Mouse (Mus musculus): ENCODE results near the gene Ttll13.

Gene Ttll13

GRCm38 (mm10) chr7:80267764-80268163 lies 21.6 kb downstream of the Ttll13 start:
- no peak for DNase-seq (ENCODE audit: extremely low spot score, low spot score)

- peak; percentile 95 for DNase-seq (ENCODE audit: extremely low spot score, low spot score)
Measured at GRCm38 (mm10) chr7:80268897-80269750, 22.9 kb downstream of the Ttll13 start, which contains the start of gene Vps33b. TSS of gene Vps33b (plus strand) at chr7:80269649.

DNA sequence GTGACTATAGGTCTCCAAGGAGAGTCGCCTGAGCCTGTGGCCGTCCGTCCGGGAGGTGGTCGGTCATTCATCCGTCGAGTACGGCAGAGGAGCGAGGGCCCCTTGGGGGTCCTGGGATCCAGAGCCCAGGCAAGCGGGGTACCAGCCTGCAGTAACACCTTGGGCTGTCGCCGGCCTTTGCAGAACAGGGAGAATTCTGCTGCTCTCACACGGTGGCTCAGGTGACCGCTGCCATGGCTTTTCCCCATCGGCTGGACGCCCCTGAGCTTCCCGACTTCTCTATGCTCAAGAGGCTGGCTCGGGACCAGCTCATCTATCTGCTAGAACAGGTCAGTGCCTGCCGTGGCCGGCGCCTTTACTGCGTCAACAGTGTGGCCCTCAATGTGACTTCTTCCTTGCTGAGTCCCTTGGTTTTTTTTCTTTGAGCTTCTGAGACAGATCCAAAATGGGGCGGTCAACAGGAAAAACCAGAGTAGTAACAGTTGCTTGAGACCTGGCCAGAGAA lies 23.6 kb downstream of the Ttll13 start:
- DNase-seq (ENCODE audit: extremely low spot score, low spot score), result no peak

- DNase-seq (ENCODE audit: extremely low spot score, low spot score), result no peak
Measured at GRCm38 (mm10) chr7:80273456-80273855, 27.3 kb downstream of the Ttll13 start.

GRCm38 (mm10) chr7:80276374-80276773 lies 30.2 kb downstream of the Ttll13 start:
- DNase-seq (ENCODE audit: extremely low spot score, low spot score), result no peak

DNA sequence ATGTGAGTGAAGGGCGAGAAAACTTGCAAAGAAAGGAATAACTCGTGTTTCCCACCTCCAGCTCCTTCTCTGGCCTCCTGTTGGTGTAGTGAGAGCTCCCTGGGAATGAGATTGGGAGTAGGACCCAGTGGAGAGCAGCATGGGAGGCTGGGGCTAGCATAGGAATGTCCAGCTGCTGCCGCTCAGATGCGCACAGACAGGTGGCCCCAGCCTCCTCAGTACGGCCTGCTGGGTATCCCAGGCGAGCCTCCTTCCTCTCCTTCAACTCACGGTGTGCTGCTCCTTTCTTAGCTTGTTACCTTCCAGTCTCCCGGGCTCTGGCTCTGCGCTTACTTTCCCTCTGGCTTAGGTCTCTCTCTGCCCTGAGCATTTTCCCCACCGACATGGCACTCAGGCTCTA lies 33.9 kb downstream of the Ttll13 start:
- DNase-seq (ENCODE audit: extremely low spot score, low spot score), result no peak

DNA sequence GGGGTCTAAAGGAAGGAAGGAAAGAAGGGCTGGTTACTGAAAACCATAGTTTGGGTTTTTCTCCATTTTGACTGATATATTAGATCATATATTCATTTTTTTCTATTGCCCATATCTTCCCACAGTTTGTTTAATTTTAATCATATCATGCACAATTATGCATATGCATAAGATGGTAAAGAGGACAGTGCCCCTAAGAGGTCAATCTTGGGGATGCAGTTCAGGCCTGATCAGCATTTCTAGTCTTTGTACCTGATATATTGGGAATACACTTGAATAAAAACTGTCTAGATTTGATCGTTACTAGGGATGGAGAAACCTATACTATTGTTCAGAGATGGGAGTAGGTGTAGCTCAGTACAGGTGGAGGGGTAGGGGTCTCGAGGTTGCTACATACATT lies 34.8 kb downstream of the Ttll13 start:
- no peak for DNase-seq (ENCODE audit: extremely low spot score, low spot score)

GRCm38 (mm10) chr7:80281646-80282045 lies 35.5 kb downstream of the Ttll13 start:
- no peak for DNase-seq (ENCODE audit: extremely low spot score, low spot score)

DNA sequence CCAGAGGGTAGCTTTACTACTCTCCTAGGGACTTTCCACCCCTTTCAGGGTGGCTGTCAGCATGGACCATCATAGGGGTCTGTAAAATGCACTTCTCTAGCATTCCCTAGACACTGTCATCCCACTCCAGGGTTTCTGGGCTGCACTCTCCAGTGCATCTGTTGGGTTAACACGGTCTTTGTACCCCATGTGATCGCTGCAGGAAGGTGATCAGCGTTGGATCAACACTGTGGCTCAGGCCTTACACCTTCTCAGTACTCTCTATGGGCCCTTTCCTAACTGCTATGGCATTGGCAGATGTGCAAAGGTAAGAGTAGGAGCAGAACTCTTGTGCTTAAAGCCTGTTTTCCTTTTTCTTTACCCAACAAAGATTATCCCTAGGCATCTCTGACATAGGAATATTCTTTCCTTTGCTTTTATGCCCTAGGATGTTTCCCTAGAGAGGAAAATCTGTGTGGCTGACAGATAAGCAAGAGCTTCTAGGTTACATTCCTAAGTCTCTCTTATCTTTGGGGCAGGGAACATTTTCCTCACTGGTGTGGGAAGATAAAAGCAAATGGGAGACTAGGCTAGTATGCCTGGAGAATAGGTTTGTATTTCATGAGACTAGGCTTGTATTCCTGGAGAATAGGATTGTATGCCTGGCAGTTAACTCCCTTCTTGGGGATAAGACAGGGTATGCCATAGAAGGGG lies 37.2 kb downstream of the Ttll13 start:
- DNase-seq (ENCODE audit: extremely low spot score, low spot score), result no peak

- DNase-seq (ENCODE audit: extremely low spot score, low spot score), result no peak
Measured at GRCm38 (mm10) chr7:80284391-80284790, 38.2 kb downstream of the Ttll13 start.

DNA sequence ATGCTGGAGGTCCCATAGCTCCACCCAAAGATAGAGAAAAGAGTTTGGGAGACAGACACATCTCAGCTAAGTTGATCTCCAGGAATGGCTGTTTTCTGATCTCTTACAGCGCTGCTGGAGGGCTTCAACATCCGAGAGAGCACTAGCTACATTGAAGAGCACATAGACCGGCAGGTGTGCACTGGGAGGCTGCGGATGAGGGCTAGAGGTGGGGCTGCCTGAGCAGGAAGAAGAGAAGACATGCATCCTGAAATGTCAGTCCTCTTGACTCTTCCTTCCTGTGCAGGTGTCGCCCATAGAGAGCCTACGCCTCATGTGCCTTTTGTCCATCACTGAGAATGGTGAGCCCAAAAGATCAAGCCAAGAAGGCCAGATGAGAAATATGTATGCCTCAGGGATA lies 39.5 kb downstream of the Ttll13 start:
- no peak for DNase-seq (ENCODE audit: extremely low spot score, low spot score)

GRCm38 (mm10) chr7:80287736-80288135 lies 41.6 kb downstream of the Ttll13 start:
- no peak for DNase-seq (ENCODE audit: extremely low spot score, low spot score)

GRCm38 (mm10) chr7:80294062-80294763 lies 48.0 kb downstream of the Ttll13 start, which contains the start of gene Prc1:
TSS of gene Prc1 (plus strand) at chr7:80294450.
- DNase-seq (ENCODE audit: extremely low spot score, low spot score), result peak; percentile 100

DNA sequence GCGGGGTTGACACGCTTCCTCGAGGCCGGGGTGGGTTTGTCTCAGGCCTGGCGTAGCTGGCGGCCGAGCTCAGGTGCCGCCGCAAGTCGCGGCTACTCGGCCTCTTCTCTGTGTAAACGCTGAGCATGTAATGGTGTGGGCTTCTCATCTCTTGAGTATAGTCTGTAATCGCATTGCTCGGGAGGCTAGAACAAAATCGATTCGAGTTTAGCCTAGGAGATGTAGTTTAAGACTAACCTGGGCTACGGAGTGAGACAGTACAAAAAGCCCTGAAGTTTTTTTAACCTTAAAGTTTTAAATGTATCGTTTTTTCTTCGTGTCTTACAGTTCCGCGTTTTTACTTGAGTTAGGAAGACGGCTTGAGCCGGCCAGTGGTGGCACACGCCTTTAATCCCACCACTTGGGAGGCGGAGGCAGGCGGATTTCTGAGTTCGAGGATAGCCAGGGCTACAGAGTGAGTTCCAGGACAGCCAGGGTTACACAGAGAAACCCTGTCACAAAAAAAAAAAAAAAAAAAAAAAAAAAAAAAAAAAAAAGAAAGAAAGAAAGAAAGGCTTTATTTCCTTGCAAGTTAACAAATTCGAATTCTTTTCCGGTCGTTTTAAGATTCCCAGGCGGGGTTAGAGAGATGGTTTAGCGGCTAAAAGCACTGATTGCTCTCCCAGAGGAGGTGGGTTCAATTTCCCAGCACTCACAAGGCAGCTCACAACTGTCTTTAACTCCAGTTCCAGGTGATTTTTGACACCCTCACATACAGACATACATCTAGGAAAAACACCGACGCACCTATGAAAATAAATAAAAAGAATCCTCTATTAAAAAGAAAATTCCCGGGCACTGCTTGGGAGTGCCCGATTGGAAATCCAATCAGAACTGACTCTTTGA lies 48.8 kb downstream of the Ttll13 start:
- no peak for DNase-seq (ENCODE audit: extremely low spot score, low spot score)

DNA sequence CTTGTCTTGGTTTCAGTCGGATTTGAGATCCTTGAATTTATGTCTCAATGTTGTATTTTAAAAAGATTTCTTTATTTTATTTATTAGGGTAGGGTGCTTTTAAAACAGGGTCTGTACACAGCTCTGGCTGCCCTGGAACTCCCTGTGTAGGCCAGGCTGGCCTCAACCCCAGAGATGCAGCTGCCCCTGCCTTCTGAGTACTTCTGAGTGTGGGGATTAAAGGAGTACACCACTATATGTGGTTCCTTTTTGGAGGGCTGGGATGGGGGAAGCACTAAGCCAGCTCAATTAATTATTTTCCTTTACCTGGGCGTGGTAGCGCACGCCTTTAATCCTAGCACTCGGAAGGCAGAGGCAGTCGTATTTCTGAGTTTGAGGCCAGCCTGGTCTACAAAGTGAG lies 50.3 kb downstream of the Ttll13 start:
- DNase-seq (ENCODE audit: extremely low spot score, low spot score), result no peak

DNA sequence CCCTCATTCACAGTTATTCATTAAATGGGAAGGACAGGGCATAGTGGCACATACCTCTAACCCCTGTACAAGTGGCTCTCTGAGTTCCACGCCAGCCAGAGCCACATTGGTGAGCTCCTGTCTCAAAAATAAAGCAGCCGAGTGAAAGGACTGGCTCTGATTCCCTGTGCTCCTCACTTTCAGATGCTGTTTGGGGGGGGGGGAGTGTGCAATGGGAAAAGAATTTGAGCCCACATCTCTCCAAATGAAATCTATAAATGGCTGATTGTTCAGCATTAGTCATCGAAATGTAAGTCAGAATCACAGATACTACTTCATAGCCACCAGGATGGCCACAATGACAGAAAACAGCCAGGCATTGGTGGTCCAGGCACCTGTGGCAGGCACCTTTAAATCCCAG lies 50.9 kb downstream of the Ttll13 start:
- no peak for DNase-seq (ENCODE audit: extremely low spot score, low spot score)

DNA sequence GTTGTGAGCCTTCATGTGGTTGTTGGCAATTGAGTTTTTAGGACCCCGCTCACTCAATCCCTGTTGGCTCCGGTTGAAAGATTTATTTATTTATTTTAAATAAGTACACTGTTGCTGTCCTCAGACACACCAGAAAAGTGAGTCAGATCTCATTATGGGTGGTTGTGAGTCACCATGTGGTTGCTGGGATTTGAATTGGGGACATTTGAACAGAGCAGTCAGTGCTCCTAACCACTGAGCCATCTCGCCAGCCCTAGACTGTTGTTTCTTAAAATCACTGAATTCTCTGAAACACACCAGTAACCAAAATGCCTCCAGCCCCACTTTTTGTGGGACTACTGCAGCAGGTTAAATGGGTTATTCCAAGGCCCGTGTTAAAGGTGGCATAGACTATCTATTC lies 52.6 kb downstream of the Ttll13 start:
- DNase-seq (ENCODE audit: extremely low spot score, low spot score), result no peak

DNA sequence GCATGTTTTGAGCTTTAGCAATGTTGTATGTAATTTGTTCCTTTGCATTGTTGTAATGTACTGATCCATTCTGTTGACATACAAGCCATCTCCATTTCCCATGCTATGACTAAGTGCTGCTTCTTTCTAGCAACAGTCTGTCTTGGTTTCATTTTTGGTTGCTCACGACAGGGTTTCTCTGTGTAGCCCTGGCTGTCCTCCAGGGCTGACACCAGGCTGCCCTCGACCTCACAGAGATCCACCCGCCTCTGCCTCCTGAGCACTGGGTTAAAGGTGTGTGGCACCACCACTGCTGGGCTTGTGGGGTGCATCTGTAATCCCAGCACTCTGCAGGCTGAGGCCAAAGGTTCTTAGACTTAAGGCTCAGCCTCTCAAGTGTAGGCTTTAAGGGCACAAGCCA lies 53.4 kb downstream of the Ttll13 start:
- no peak for DNase-seq (ENCODE audit: extremely low spot score, low spot score)

- DNase-seq (ENCODE audit: extremely low spot score, low spot score), result no peak
Measured at GRCm38 (mm10) chr7:80301522-80301921, 55.3 kb downstream of the Ttll13 start.

- DNase-seq (ENCODE audit: extremely low spot score, low spot score), result no peak
Measured at GRCm38 (mm10) chr7:80307766-80308165, 61.6 kb downstream of the Ttll13 start.

Data from neural tube, embryonic 10.5 days (tissue).